20 mouse cellular contexts compared by ENCODE assay signal in genomic region chr19:11298939-11299338, GRCm38 (mm10). TPM values are rescaled to one million over a fixed set of nuclear protein-coding genes. Genes with fewer than 3 reads are reported as not detected.
"Had no signal": no experiment of that assay in that cellular context is flagged by ENCODE, and none has a peak within 500 bp of the region (broad histone marks: within the 10 kb centered on the region; RNA-seq: fewer than 3 reads in every experiment).

No protein-coding gene starts in this region.

- DNase-seq: lung, adult 18-20 months; lung, embryonic 14.5 days; lung, postnatal 10 days; lung, postnatal 36 days; retina, postnatal 1 day; right cerebral cortex, adult 18-20 months; right cerebral cortex, postnatal 25 days; right cerebral cortex, postnatal 4 days; spleen, adult 18-20 months; thymus, adult 18-20 months; thymus, postnatal 14 days; thymus, postnatal 36 days had no signal

- H3K4me1 ChIP-seq: megakaryocyte, embryonic 14.5 days; midbrain, embryonic 13.5 days; midbrain, embryonic 15.5 days; neural tube, embryonic 12.5 days had no signal

- H3K36me3 ChIP-seq: midbrain, embryonic 13.5 days; midbrain, embryonic 15.5 days; neural tube, embryonic 12.5 days had no signal

- H3K4me3 ChIP-seq: megakaryocyte, embryonic 14.5 days; midbrain, embryonic 13.5 days; midbrain, embryonic 15.5 days; neural tube, embryonic 12.5 days had no signal

- H3K9me3 ChIP-seq: midbrain, embryonic 13.5 days; midbrain, embryonic 15.5 days; neural tube, embryonic 12.5 days had no signal

- H3K27me3 ChIP-seq: megakaryocyte, embryonic 14.5 days; midbrain, embryonic 13.5 days; midbrain, embryonic 15.5 days; neural tube, embryonic 12.5 days had no signal

RNA-seq across cellular contexts. Expression of gene Ms4a5, which starts 15.3 kb away (rescaled TPM):
- total RNA-seq: megakaryocyte progenitor cell, adult 5-6 weeks; midbrain, postnatal 0 days; monocyte, adult 5-6 weeks; neutrophil, adult 5-6 weeks had no signal

RNA-seq across cellular contexts. Expression of gene Ms4a14, which starts 15.3 kb away (rescaled TPM):
- total RNA-seq: megakaryocyte progenitor cell, adult 5-6 weeks; neutrophil, adult 5-6 weeks had no signal

RNA-seq across cellular contexts. Expression of gene Ms4a1, which starts 32.9 kb away (rescaled TPM):
- total RNA-seq: megakaryocyte progenitor cell, adult 5-6 weeks; midbrain, postnatal 0 days had no signal

RNA-seq across cellular contexts. Expression of gene Ms4a7, which starts 37.0 kb away (rescaled TPM):
- total RNA-seq: megakaryocyte progenitor cell, adult 5-6 weeks; neutrophil, adult 5-6 weeks had no signal
